Mouse (Mus musculus) ovary, postnatal 14 days (tissue): ENCODE measurements at regions not wholly inside any gene's neighbourhood (a gene's known extent, or its start where the extent isn't known, plus 50 kb on each side); places are given as distances from the start of the nearest gene placed in this dataset.

Experiments
- DNase-seq: peaks from one replicate; pipeline ENCODE4 v3.0.0; 2022; ENCODE audit warnings: low spot score

DNA sequence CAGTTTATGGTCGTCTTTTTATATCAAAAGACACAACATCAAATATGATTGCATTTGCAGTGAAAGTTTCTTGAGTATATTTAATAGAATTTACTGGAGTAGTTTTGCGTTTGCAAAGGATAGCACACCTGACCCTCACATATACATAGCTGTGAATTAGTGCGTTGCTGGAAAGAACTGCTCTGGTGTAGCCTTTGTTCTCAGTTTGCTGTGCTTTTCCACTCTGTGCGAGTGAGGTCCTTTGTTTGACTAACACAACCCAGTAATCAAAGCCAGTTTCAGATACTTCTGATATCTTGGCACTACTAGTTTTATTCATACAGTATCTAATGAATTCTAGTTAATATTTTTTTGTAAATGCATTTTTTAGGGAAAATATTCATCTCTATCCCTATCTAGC is 84.7 kb downstream of the Trim52 start:
- DNase-seq, result no peak

DNA sequence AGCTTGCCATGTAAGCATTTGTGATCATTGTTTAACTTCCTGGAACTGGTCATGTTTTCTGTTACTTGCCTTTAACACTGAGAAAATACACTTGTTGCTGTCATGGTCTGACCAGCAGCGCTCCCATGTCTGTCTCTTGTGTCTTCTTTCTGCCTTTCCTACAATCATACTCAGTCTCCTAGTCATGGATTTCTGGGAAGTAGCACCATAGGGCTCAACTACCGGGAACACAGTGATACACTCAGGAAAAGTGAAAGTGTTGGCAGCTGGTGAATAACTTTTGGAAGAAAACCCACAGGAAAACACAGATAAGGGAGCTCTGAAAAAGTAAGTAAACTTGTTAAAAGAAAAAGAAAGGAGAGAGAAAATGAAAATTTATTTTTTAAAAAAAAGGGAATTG is 87.6 kb downstream of the Trim52 start:
- no peak for DNase-seq

DNA sequence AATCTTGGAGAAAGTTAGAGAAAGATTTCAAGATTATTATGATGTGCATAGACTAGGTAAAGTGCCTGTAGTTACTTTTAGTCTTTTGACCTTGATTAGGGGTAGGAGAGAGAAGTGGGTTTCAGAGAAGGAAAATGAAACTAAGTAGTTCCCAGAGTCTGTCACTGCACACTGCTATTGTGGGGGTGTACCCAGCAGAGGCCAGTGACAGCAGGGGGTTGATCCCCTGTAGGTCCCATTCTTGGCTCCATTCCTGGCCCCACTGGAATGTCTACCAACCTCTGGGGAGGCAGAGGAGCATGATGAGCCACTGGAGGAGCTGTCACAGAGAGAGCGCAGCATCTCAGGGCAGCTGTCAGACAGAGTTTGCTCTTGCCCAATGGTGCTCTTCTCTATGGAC is 88.1 kb downstream of the Trim52 start:
- no peak for DNase-seq

DNA sequence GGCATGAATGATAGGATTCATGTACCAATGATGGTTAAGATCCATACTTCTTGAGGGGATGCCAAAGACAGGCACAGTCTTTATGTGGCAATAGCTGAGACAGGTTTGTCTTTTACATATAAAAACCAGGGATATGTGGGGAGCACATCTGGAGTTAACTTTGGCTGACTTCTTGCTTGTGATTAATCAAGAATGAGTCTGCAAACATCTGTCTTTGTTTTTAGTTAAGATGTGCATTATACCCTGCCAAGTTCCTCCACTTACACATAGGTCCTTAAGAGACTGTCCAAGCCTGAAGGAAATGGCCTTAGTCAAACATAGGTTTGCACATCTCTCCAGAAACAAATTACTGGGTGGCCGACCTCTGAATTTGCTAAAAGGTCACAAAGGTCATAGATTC is 91.8 kb downstream of the Trim52 start:
- no peak for DNase-seq

DNA sequence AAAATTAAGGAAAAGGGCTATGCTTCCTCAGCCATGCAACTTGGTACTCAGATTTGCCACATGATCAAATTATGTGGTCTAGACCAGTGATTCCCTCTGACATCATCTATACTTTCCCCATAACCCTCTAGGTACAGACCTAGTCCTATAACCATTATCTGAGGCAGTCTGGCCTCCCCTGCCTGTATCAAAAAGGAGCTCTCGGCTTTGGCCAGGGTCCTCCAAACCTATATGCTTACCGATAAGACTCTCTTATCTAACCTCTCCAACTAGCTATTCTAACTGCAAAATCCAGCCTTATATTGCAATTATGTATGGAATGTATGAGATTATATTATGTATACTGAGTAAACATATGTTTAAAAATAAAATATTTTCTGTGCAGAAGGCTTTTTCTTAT is 93.1 kb downstream of the Trim52 start:
- no peak for DNase-seq

DNA sequence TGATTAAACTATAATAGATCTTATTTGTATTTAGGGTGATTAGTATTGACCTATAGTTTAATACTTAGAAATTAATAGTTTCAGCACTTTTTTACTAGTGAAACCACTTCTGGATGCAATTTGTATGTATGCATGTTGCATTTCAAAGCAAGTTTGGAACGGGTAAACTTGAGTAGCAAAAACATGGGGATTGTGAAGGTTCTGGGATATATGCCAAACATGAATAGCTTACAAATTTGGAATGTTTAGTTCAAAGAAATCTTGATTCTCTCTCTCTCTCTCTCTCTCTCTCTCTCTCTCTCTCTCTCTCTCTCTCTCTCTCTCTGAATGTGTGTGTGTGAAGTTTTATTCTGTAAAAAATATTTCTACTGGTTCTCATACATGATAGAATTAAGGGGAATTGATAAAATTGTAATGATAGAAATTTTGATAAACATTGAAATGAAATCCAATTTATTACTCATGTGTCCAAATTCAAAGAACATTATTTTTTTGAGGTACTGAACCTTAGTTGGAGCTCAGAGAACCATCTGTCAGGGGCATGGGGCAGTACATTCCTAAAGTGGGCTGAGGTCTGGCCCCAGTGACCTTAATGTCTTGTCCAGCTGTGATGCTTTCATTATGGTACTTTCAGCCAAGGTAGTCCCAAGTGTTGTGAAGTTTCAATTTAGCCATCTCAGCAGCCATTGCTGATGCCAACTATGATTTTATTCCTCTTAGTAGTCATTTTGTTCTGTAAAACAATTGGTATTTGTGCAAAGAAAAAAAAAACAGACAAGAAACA is 93.7 kb downstream of the Trim52 start:
- DNase-seq, result no peak

DNA sequence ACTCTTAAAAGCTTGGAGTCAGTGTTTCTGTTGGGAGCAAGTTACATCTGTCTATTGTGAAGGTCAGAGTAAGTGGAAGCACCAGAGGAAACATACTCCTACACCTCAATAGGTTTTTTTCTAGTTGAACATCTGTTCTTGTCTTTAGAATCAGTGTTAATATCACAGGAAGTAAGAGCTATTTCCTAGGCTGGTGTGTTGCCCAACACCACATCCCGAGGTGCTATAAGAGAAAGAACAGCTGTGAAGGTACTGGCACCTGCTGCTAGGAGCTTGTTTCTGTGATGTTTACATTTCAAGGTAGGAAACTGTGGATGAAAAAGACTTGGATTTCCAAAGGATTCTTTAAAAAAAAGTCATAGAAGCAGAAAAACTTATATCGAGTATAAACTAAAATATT is 105.1 kb downstream of the Trim52 start:
- DNase-seq, result no peak

DNA sequence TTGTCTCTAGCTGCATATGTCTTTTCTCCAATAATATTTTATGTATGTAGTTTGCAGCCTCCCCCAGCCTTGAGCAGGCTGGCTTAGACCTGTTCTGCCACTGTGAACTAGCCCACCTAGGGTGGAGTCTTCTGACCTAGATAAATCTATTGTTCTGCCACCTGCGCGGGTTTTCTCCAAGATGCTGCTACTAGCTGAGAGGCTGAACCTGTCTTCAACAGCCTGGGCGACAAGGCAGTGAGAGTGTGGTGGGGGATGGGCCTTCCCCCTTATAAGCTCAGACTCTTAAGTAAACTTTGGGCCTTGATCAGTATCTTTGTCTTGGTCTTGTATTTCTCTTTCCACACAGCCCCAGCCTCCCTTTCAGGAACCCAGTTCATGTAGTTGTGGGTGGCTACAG is 111.7 kb downstream of the Trim52 start:
- DNase-seq, result no peak

DNA sequence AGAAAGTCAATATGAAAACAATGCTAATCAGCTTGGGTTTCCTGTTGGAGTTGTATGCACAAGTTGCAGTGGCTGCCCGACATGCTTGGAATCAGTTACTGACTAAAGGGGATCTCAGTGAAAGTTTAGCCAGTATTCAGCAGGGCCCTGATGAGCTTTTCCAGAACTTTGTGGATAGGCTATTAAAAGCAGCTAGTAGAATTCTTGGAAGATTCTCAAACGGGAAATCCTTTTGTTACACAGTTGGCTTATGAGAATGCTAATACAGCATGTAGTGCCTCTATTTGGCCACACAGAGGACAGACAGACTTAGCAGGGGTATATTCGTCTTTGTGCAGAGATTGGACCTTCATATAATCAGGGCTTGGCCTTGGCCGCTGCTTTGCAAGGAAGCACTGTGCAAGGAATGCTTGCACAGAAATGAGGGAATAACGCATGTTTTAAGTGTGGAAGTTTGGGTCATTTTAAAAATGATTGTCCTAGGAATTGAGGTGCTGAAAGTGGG is 113.3 kb downstream of the Trim52 start:
- no peak for DNase-seq

DNA sequence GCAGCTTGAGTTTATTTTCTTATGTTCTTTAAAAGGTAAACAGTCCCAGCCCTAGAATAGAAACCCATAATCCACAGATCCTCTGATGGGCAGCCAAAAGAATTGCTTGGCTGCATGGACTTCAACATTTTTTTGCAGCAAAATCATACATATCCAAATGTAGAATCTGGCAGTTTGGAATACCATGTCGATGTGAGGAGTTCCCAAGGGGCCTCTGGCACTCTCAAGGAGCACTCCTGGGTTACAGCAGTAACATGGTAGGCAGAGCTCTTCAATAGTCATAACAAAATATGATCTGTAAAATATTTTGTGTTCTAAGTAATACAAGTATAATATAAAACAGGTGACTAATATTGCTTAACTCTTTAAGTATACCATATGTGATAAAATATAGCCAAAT is 119.4 kb downstream of the Trim52 start:
- DNase-seq, result no peak

DNA sequence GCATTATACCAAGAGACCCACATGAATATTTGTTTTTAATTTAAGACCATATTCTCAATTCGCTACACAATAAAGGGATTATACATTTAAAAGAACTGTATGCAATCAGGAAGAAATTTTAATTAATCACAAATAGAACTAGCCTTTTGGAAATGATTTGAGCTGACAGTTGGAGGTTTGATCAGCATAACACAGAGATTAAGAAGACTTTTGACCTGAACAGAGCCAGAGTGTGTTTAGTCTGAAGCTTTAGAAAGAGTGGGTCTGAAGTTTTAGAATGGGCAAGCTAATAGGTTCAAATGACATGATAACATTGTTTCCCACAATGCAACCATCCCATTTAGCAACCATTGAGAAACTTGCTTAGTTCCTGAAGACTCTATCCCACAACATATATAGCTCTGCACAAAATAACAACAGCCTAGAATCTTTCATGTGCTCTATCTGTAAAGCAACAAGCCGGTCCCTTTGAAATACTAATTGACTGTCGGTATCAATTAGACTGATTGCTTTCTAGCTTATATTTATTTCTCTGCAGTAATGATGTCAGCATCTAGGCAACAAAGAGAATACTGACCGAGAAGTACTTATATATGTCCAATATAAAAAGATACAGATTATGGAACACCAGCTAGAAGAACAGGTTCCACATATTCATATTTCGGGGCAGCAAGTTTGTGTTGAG is 135.9 kb downstream of the Trim52 start:
- DNase-seq, result no peak

DNA sequence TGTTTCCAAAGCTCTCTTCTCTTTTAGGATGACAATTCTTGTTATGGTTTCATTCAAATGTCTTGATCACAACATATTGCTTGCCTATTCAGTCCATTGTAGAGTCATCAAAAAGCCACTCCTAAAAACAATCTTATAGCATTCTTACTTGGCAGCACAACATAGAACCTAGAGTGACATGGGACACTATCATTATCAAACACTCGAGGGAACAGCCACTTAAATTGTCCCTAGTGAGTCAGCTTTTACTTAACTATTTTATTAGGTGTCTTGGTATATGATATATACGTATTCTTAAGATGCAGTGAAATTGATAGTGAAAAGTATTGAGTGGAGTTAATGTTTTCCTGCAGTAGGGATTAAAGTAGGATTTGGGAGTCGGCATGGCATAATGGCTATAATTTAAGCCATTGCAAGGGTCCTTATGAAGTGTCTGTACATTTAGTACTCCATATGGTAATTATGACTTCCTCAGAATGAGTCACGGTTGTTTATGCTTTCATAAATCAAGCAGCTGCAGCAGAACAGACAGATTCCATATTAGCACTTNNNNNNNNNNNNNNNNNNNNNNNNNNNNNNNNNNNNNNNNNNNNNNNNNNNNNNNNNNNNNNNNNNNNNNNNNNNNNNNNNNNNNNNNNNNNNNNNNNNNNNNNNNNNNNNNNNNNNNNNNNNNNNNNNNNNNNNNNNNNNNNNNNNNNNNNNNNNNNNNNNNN is 153.6 kb downstream of the Trim52 start:
- DNase-seq, result no peak

DNA sequence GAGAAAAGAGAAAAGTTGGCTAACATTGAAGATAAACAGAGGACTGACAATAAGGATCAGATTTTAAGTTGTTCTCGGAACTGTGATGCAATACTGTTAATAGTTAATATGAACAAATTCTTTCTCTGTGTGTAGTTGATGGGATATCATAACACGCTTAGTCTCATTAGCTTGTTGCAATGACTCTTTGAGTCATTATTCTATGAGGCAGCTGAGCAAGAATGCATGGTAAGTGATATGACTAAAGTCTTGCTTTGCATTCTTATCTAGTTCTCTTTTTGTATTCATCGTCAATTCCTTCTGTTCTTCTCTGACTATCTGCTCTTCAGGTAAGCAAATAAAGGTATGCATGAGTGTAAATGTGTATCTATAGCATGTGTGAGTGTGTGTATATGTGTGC is 159.3 kb downstream of the Trim52 start:
- no peak for DNase-seq

DNA sequence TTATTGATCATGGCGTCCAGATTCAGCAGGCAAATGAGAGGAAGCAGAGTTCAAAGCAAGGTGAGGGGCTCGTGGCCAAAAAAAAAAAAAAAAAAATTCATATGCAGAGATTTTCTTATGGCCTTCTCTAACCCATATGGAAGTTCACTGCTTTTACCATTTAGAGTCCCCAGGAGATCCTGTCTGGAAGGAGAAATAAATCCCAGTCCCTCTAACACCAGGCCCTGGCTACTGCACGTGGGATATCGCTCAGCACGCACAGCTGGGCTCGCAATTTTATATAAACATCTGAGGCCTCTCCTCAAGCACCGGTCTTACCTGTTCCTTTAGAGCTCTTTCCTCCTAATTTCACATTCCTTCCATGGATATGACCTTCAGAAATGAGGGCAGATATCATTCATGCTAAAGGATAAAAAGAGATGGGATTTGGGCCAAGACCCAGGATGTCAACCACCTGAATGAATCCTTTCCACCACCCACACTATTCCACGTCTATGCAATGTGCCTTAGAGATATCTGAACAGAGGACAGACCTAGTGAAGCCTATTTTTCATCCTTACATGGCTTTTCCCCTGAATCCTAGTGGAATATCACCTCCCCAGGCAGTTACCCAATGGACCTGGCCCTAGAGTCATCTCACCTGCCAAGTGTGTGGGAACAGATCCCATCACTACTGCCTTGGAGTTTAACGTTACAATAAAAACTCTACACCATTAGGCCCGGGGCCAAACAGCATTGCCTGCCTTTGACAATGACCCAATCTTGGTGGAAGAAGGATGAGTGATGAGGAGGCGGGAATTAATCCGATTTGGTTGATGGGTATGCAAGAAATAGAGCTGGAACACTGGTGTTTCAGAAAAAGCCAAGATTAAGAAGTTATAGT is 161.9 kb downstream of the Trim52 start:
- no peak for DNase-seq

DNA sequence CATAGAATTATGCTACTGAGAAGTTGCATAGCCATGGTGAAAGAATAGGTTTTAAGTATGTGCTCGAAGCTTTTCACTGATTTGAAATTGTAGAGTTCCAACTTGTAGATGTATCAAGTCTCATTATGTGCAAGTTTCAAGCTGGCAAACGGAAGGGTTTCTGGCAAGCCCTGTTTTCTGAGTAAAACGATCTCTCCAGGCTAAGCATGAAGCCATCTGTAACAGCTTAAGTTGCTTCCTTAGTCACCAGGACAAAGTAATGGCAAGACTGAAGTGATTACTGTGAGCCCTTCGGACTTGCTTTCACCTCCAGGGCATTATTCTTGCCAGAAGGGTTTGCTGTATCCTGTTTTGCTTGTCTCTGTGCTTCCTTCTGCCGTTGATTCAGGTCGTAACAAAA is 163.7 kb downstream of the Trim52 start:
- DNase-seq, result no peak

DNA sequence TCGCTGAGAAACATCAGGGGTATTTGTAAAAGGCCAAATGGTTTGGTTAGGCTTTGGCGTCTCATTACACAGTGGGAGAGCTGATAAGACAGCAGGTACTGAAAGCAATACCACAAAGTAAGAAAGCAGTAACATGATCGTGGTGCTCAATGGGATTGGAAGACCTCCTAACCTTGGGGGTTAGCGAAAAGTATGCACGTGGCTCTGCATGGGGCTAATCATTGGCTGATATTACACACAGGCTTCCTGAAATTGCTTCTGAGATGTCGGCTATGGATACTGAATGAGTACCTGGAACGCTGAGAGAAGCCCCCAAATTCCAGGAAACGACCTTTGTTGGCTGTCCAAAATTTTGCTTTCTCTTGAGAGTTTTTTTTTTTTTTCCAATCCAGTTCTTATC is 207.6 kb downstream of the Trim52 start:
- DNase-seq, result no peak

DNA sequence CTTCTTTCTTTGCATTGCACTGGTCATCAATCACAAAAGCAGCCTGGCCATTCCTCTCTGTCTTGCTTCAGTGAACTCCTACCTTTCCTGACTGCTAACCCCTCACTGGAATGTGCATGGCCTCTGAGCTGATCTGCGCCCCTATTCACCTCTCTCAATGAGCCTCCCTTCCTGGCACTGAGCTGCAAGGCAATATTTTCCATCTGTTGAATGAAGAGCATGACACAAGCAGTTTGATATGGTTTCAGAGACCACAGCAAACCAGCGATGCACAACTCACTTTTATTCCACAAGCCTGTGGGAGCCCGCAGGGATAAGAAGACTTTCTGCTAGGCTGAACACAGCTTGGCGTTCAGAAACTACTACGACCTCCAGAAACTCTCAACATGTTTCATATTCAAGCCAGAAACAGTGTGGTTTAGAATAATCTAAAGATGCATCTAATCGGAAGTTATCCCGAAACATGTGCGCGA is 208.1 kb downstream of the Trim52 start:
- DNase-seq, result no peak

DNA sequence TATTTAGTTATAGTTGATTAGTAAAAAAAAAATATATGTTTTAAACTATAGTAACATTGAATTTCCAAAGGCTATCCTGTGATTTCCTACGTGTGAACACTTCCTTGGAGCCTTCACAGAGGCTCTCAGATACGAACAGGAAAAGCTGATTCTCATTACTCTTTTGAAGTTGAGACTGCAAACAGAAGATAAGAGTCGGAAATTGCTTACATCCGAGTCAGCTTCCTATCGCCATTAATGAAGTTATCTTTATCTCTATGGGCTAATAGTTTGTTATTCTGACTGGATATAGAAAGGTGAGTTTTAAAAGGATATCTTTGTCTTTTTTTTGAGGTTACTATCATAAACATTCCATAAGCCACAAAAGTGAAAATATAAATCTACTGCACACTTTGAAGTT is 212.8 kb downstream of the Trim52 start:
- DNase-seq, result no peak

DNA sequence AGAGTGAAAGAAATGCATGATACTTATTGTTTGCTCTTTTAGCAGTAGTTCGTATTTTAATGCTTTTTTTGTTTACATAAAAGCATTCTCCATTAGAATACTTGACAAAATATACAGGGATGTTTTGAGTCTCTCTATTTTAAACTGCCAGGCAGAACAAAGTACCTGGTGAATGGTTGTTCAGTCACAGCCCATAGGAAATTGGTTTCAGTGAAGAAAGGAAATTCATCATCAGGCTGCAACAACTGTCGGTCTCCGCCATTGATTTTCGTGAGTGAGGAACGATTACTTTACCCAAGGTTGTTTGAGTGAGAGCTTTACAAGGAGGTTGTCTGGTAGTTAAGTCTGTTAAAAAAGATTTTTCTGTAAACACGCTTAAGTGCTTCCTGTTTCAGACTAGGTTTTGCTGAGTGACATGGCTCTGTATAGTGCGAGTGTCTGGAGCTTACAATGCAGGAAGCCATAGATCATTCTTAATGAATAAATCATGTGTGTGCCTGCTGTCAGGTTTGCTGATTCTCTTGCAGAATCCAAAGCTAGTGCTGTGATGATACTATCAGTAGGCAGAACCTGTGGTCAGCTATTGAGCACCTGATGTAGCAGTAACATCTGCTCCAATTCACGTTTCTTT is 221.8 kb downstream of the Trim52 start:
- no peak for DNase-seq

DNA sequence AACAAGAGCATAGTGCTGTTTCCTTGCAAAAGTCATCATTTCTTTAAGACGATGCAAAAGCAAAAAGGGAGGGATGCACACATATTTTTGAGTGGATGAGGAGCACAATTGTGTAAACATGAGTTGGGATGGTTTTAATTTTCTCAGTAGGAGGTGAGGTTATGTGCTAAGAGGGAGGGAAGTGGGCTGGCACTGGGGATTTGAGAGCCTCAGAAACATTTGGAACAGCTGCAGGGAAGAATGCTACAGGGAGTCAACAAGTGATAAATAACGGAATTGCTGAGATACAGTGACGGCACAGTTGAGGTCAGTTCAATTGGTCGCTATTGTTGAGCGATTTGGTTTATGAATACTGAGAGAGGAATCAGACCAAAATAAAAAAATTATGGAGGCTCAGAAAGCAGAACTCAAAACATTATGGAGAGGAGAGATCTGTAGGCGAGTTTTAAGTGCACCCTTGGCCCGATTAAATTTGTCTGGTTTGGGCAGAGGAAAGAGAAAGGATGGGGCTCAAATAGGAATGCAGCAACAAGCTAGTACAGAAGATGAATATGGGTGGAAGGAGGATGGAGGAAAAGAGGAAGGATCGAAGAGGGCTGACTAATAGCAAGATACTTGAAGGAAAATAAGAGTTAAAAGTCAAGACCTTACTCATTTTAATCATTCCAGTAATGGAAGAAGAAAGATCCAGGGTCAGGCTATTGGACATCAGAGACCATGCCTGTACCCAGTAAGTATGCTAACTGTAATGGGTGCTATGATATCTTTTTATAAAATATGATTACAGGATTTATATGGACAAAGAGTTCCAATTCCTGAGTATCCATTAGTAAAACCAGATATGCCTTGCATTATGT is 259.0 kb downstream of the Trim52 start:
- DNase-seq, result no peak
